Comparison of ENCODE assay signal across 8 mouse cellular contexts in the genomic region with DNA sequence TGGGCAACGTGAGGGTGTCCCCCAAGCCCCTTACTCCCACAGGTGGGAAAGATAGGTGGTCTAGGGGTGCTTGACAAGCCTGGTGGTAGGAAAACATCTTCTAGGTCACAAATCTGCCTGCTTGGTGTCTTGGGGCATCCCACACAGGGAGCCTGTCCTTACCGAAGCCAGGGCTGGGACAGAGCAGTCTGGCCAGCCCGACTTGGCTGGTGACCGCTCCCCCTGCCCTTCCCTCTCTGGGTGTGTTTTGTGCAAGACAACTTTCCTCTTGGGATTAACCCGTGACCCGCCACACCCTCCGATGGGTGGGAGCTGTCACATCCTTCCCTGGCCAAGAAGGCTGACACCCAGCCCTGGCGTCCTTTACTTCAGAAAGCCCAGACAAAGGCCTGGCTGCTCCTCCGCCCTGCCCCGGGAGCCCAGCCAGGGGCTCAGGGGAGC. TPM values are rescaled to one million over a fixed set of nuclear protein-coding genes. Genes with fewer than 3 reads are reported as not detected.
DNase-seq lines count a peak whose midpoint lies in the region; ATAC-seq and TF ChIP-seq lines count a peak whose summit lies in the region.

No protein-coding gene starts in this region.

- no peaks in the 10 kb centered on the region for H3K27me3 ChIP-seq in lung, postnatal 0 days (replicated peaks; ENCODE audit: insufficient read depth, low read length)
- no peaks in the 10 kb centered on the region for H3K27me3 ChIP-seq in stomach, embryonic 15.5 days (replicated peaks)

- H3K9ac ChIP-seq in lung, postnatal 0 days (replicated peaks; ENCODE audit: low read depth): peak overlapping the region; percentile 48; the same call in 1 of the 2 replicates
- peak overlapping the region; percentile 95; the same call in 1 of the 2 replicates for H3K9ac ChIP-seq in stomach, embryonic 15.5 days

- H3K36me3 ChIP-seq in lung, postnatal 0 days (ENCODE audit: insufficient read depth, low read length): no peaks in the 10 kb centered on the region
- H3K36me3 ChIP-seq in stomach, embryonic 15.5 days: no peaks in the 10 kb centered on the region

- H3K4me1 ChIP-seq in lung, postnatal 0 days (ENCODE audit: insufficient read depth, low read depth, low read length): peaks cover 10% of the 10 kb centered on the region; the same call in 1 of the 2 replicates
- peaks cover 23% of the 10 kb centered on the region for H3K4me1 ChIP-seq in stomach, embryonic 15.5 days

- H3K27ac ChIP-seq in lung, postnatal 0 days (ENCODE audit: low read length): peak overlapping the region; percentile 51; the same call in 1 of the 2 replicates
- H3K27ac ChIP-seq in stomach, embryonic 15.5 days: peak overlapping the region; percentile 84

- no peak for TF ChIP-seq EP300 in lung, postnatal 0 days (IDR thresholded peaks at IDR 0.05)

- H3K4me2 ChIP-seq in lung, postnatal 0 days (replicated peaks; ENCODE audit: low read depth, low read length): peak overlapping the region; percentile 93
- peak overlapping the region; percentile 91 for H3K4me2 ChIP-seq in stomach, embryonic 15.5 days

- 13% methylated on average over 10 of the region's 10 CpGs for WGBS in lung, postnatal 0 days
- WGBS in stomach, embryonic 15.5 days: 14% methylated on average over 10 of the region's 10 CpGs

- H3K4me3 ChIP-seq in lung, postnatal 0 days (ENCODE audit: low read depth, low read length): peak overlapping the region; percentile 73
- H3K4me3 ChIP-seq in stomach, embryonic 15.5 days (replicated peaks): peak overlapping the region; percentile 93

- peak; percentile 80 for ATAC-seq in lung, postnatal 0 days
- peak; percentile 31; the same call in 1 of the 2 replicates for ATAC-seq in stomach, embryonic 15.5 days (ENCODE audit: insufficient read depth, low FRiP score, low read depth)
- no peak for ATAC-seq in activated CD4-positive, CD25-positive, alpha-beta regulatory T cell, adult 4 months

- DNase-seq in cerebellum, adult 18-20 months: peak; percentile 48 to 57
- no peak for DNase-seq in cerebellum, adult 11 months
- peak; percentile 64 for DNase-seq in embryo, embryonic 10.5 days (ENCODE audit: low spot score)
- DNase-seq in heart, adult 9 months (ENCODE audit: low spot score in 2 of 2): peak; percentile 95 to 96
- DNase-seq in kidney, adult 8-10 months: peak; percentile 89 to 90
- peak; percentile 79 for DNase-seq in lung, postnatal 0 days (ENCODE audit: low spot score)

- no peak for TF ChIP-seq CTCF in lung, postnatal 0 days (IDR thresholded peaks at IDR 0.05)

- no peaks in the 10 kb centered on the region for H3K9me3 ChIP-seq in lung, postnatal 0 days (ENCODE audit: low read length)
- no peaks in the 10 kb centered on the region for H3K9me3 ChIP-seq in stomach, embryonic 15.5 days

RNA-seq across cellular contexts. Expression of a gene that starts 1.1 kb away (rescaled TPM):
- polyA plus RNA-seq in lung, postnatal 0 days (2015; fragmentation: Nextera tagmentation; extraction: Ambion mirVana): 29.6 and 30.8 TPM in 2 replicates
- polyA plus RNA-seq in stomach, embryonic 15.5 days (2015; fragmentation: Nextera tagmentation; extraction: Ambion mirVana): 53.3 and 54.1 TPM in 2 replicates
- under 1 TPM; 0.55 to 0.95 TPM for polyA plus RNA-seq in activated CD4-positive, CD25-positive, alpha-beta regulatory T cell, adult 4 months (2017; shearing (Covaris generic))

RNA-seq across cellular contexts. Expression of a gene that starts 3.8 kb away (rescaled TPM):
- 0.11 and 0.31 TPM in 2 replicates for polyA plus RNA-seq in lung, postnatal 0 days (2015; fragmentation: Nextera tagmentation; extraction: Ambion mirVana)
- 0.23 and 0.31 TPM in 2 replicates for polyA plus RNA-seq in stomach, embryonic 15.5 days (2015; fragmentation: Nextera tagmentation; extraction: Ambion mirVana)
- 1 to 10 TPM in 1 of 2 experiments, under 1 TPM in 1; 0.76 to 1.1 TPM for polyA plus RNA-seq in activated CD4-positive, CD25-positive, alpha-beta regulatory T cell, adult 4 months (2017; shearing (Covaris generic))

RNA-seq across cellular contexts. Expression of a gene that starts 17.4 kb away (rescaled TPM):
- polyA plus RNA-seq in lung, postnatal 0 days (2015; fragmentation: Nextera tagmentation; extraction: Ambion mirVana): 38.6 and 39.9 TPM in 2 replicates
- 14.8 and 15.5 TPM in 2 replicates for polyA plus RNA-seq in stomach, embryonic 15.5 days (2015; fragmentation: Nextera tagmentation; extraction: Ambion mirVana)
- polyA plus RNA-seq in activated CD4-positive, CD25-positive, alpha-beta regulatory T cell, adult 4 months (2017; shearing (Covaris generic)): under 1 TPM in 1 of 2 experiments, not detected in 1; 0.86 TPM

RNA-seq across cellular contexts. Expression of a gene that starts 26.3 kb away (rescaled TPM):
- polyA plus RNA-seq in lung, postnatal 0 days (2015; fragmentation: Nextera tagmentation; extraction: Ambion mirVana): 10.5 and 10.6 TPM in 2 replicates
- polyA plus RNA-seq in stomach, embryonic 15.5 days (2015; fragmentation: Nextera tagmentation; extraction: Ambion mirVana): 50.0 and 67.2 TPM in 2 replicates
- polyA plus RNA-seq in activated CD4-positive, CD25-positive, alpha-beta regulatory T cell, adult 4 months (2017; shearing (Covaris generic)): not detected

RNA-seq across cellular contexts. Expression of a gene that starts 27.8 kb away (rescaled TPM):
- polyA plus RNA-seq in lung, postnatal 0 days (2015; fragmentation: Nextera tagmentation; extraction: Ambion mirVana): 40.5 and 45.9 TPM in 2 replicates
- polyA plus RNA-seq in stomach, embryonic 15.5 days (2015; fragmentation: Nextera tagmentation; extraction: Ambion mirVana): 87.8 and 88.1 TPM in 2 replicates
- 1 to 10 TPM; 3.9 to 4.4 TPM for polyA plus RNA-seq in activated CD4-positive, CD25-positive, alpha-beta regulatory T cell, adult 4 months (2017; shearing (Covaris generic))

Comparison
In these comparisons a context has a peak if more than half of its experiments do, and no peak if none do; other contexts are left out.
1. RNA of a gene that starts 1.1 kb away (polyA plus RNA-seq): 53.3 to 54.1 TPM in stomach, embryonic 15.5 days and 29.6 to 30.8 TPM in lung, postnatal 0 days; 0.55 to 0.95 TPM in activated CD4-positive, CD25-positive, alpha-beta regulatory T cell, adult 4 months; every median in the first group is over 10 times any median in the second.